Mouse (Mus musculus) CH12.LX (cell line): ENCODE data around the gene Actn2. TPM values are rescaled to one million over a fixed set of nuclear protein-coding genes. Genes with fewer than 3 reads are reported as not detected.

Source experiments
- DNase-seq: peaks from one replicate; pipeline ENCODE4 v3.0.0-alpha.2; 2013; ENCODE audit errors: extremely low read depth
- H3K27ac ChIP-seq: 2 replicates; pipeline ENCODE4 v1.5.1; 2012; ENCODE audit warnings: low read depth, mild to moderate bottlenecking, control low read depth, moderate library complexity; ENCODE audit not compliant: insufficient read depth
- H3K27me3 ChIP-seq: replicated peaks from 2 replicates; pipeline ENCODE3; 2012; ENCODE audit warnings: inconsistent platforms
- H3K36me3 ChIP-seq, 2 experiments: replicated peaks in 1 of 2; 2 replicates each; pipeline versions ENCODE3 to v1.6.1; 2012; ENCODE audit warnings: inconsistent platforms in 1 of 2, low read length in 1 of 2, mild to moderate bottlenecking in 1 of 2, mixed read lengths in 1 of 2, moderate library complexity in 1 of 2; ENCODE audit not compliant: control insufficient read depth in 1 of 2, insufficient read depth in 1 of 2
- H3K4me1 ChIP-seq, 2 experiments: 2 replicates each; pipeline ENCODE4 v1.6.1; 2012; ENCODE audit warnings: inconsistent platforms in 1 of 2, moderate library complexity in 1 of 2; ENCODE audit not compliant: insufficient read depth in 2 of 2, control insufficient read depth in 1 of 2
- H3K4me2 ChIP-seq: 2 replicates; pipeline ENCODE4 v1.6.1; 2012; ENCODE audit warnings: low read depth, mild to moderate bottlenecking, control low read depth; ENCODE audit not compliant: poor library complexity, insufficient read depth, severe bottlenecking
- H3K4me3 ChIP-seq, 3 experiments: fragments of 150-350 bp in 1 of 3; sonication (generic) in 1 of 3; replicated peaks in 1 of 3; 2 replicates each; pipeline versions ENCODE3 to v1.5.1; 2011 to 2012; ENCODE audit warnings: low read depth in 2 of 3, low read length in 2 of 3, mild to moderate bottlenecking in 2 of 3, moderate library complexity in 2 of 3, control low read depth in 1 of 3, improper control_type of control experiment in 1 of 3, inconsistent platforms in 1 of 3, mixed read lengths in 1 of 3; ENCODE audit not compliant: poor library complexity in 1 of 3
- H3K79me2 ChIP-seq: replicated peaks from 2 replicates; pipeline ENCODE4 v1.6.1; 2012; ENCODE audit warnings: mild to moderate bottlenecking, moderate library complexity; ENCODE audit not compliant: control insufficient read depth, poor library complexity, insufficient read depth, severe bottlenecking; ENCODE audit errors: extremely low read depth
- H3K9ac ChIP-seq: 2 replicates; pipeline ENCODE4 v1.6.1; 2012; ENCODE audit warnings: low read depth, mild to moderate bottlenecking, control low read depth, moderate library complexity; ENCODE audit not compliant: insufficient read depth
- H3K9me3 ChIP-seq: replicated peaks from 2 replicates; pipeline ENCODE3; 2012; ENCODE audit warnings: low read length, inconsistent platforms, mixed read lengths
- BHLHE40 ChIP-seq: IDR thresholded peaks from 2 replicates; pipeline ENCODE4 v1.6.1; 2011; ENCODE audit warnings: mild to moderate bottlenecking, low read depth, low read length, improper control_type of control experiment
- CHD1 ChIP-seq: IDR thresholded peaks from 2 replicates; pipeline ENCODE4 v1.6.1; 2012; ENCODE audit warnings: low read depth, low read length, improper control_type of control experiment, inconsistent platforms
- CHD2 ChIP-seq: IDR thresholded peaks from 2 replicates; pipeline ENCODE4 v1.6.1; 2011; ENCODE audit warnings: low read length, improper control_type of control experiment
- E2F4 ChIP-seq: IDR thresholded peaks from 2 replicates; pipeline ENCODE4 v1.6.1; 2011; ENCODE audit warnings: low read depth, low read length, improper control_type of control experiment; ENCODE audit not compliant: insufficient replicate concordance
- ELF1 ChIP-seq: IDR thresholded peaks from 2 replicates; pipeline ENCODE4 v1.6.1; 2014; ENCODE audit warnings: low read depth, mild to moderate bottlenecking, inconsistent platforms, low read length, improper control_type of control experiment
- GABPA ChIP-seq: IDR thresholded peaks from 2 replicates; pipeline ENCODE4 v1.6.1; 2012; ENCODE audit warnings: low read depth, low read length, improper control_type of control experiment, inconsistent platforms; ENCODE audit not compliant: insufficient replicate concordance
- HCFC1 ChIP-seq: IDR thresholded peaks from 2 replicates; pipeline ENCODE4 v1.6.1; 2012; ENCODE audit warnings: low read depth, mild to moderate bottlenecking, inconsistent platforms, low read length, improper control_type of control experiment
- IRF4 ChIP-seq: IDR thresholded peaks from 2 replicates; pipeline ENCODE4 v1.6.1; 2014; ENCODE audit warnings: low read depth, mild to moderate bottlenecking, inconsistent platforms, low read length, improper control_type of control experiment
- JUN ChIP-seq: IDR thresholded peaks from 2 replicates; pipeline ENCODE4 v1.6.1; 2011; ENCODE audit warnings: low read depth, mild to moderate bottlenecking, low read length, improper control_type of control experiment, moderate library complexity; ENCODE audit not compliant: insufficient read depth
- KAT2A ChIP-seq: IDR thresholded peaks from 2 replicates; pipeline ENCODE4 v1.6.1; 2012; ENCODE audit warnings: low read length, improper control_type of control experiment, inconsistent platforms; ENCODE audit not compliant: insufficient replicate concordance
- MAX ChIP-seq: IDR thresholded peaks from 2 replicates; pipeline ENCODE4 v1.6.1; 2011; ENCODE audit warnings: low read length, improper control_type of control experiment
- NELFE ChIP-seq: IDR thresholded peaks from 2 replicates; pipeline ENCODE4 v1.6.1; 2011; ENCODE audit warnings: low read depth, low read length, improper control_type of control experiment
- NRF1 ChIP-seq: IDR thresholded peaks from 2 replicates; pipeline ENCODE4 v1.6.1; 2014; ENCODE audit warnings: low read depth, mild to moderate bottlenecking, inconsistent platforms, low read length, improper control_type of control experiment, moderate library complexity
- POLR2A ChIP-seq: IDR thresholded peaks from 2 replicates; pipeline ENCODE4 v1.6.1; 2011; ENCODE audit warnings: low read depth, mild to moderate bottlenecking, improper control_type of control experiment, low read length
- RAD21 ChIP-seq: IDR thresholded peaks from 2 replicates; pipeline ENCODE4 v1.6.1; 2011; ENCODE audit warnings: low read depth, mild to moderate bottlenecking, low read length, improper control_type of control experiment, moderate library complexity
- SMC3 ChIP-seq: IDR thresholded peaks from 2 replicates; pipeline ENCODE4 v1.6.1; 2011; ENCODE audit warnings: low read depth, low read length, improper control_type of control experiment
- TBP ChIP-seq: conservative IDR thresholded peaks from 2 replicates; pipeline ENCODE4 v1.6.1; 2011; ENCODE audit warnings: low read depth, low read length, improper control_type of control experiment
- ZC3H11A ChIP-seq: IDR thresholded peaks from 2 replicates; pipeline ENCODE4 v1.6.1; 2012; ENCODE audit warnings: low read depth, mild to moderate bottlenecking, inconsistent platforms, low read length, improper control_type of control experiment
- ZKSCAN1 ChIP-seq: IDR thresholded peaks from 2 replicates; pipeline ENCODE4 v1.6.1; 2012; ENCODE audit warnings: low read depth, inconsistent platforms, low read length, improper control_type of control experiment, borderline replicate concordance
- ZNF384 ChIP-seq: IDR thresholded peaks from 2 replicates; pipeline ENCODE4 v1.6.1; 2012; ENCODE audit warnings: low read depth, low read length, improper control_type of control experiment, inconsistent platforms
- dilution Hi-C: fragments of 300-500 bp; cut with MboI; formaldehyde crosslinking; loops from 2 replicates; pipeline ENCODE4 v1.14.3; 2020; ENCODE audit warnings: low sequenced_read_pairs; ENCODE audit not compliant: extremely low pct_unique_long_range_greater_than_20kb, extremely low pct_ligation_motif_present
- in situ Hi-C: fragments of 300-500 bp; cut with MboI; formaldehyde crosslinking; loops from 3 replicates; pipeline ENCODE4 v1.14.3; 2019; ENCODE audit warnings: low sequenced_read_pairs, low pct_ligation_motif_present, low pct_unique_long_range_greater_than_20kb, mixed read lengths
- polyA plus RNA-seq: library from polyadenylated mRNA; unstranded; fragments of >175 nt; gene quantifications from 2 replicates; pipeline ENCODE4 v1.2.1, GENCODE M21; 2012; ENCODE audit warnings: low read depth; ENCODE audit not compliant: insufficient read length
- total RNA-seq, 2 experiments: library from RNA; depleted of rRNA; stranded (reverse); fragments of 300-350 nt in 1 of 2; fragments of >200 nt in 1 of 2; gene quantifications; 2 replicates each; pipeline ENCODE4 v1.2.3; 2012 to 2014

The Actn2 gene
- total and polyA plus RNA-seq, 3 experiments, result not detected

- Histone ChIP-seq H3K27me3 (no peaks in the 10 kb centered on the region), H3K36me3 (no peaks in the 10 kb centered on the region), H3K9ac (no peak overlapping the region), H3K79me2 (no peaks in the 10 kb centered on the region), H3K4me2 (no peak overlapping the region), H3K4me3 (no peak overlapping the region), H3K27ac (no peak overlapping the region), H3K9me3 (no peaks in the 10 kb centered on the region), H3K4me1 (peaks cover 6 to 9% of the 10 kb centered on the region in 2 experiments; a peak in 3 of 4 replicates)
- TF ChIP-seq MAX (no peak), NRF1 (no peak), KAT2A (no peak), ZC3H11A (no peak), SMC3 (no peak), RAD21 (no peak), CHD2 (no peak), BHLHE40 (no peak), GABPA (no peak), ZNF384 (no peak), ZKSCAN1 (no peak), TBP (no peak), NELFE (no peak), CHD1 (no peak), JUN (no peak), POLR2A (no peak)
- DNase-seq, result no peak
- dilution Hi-C loops, result no loop called here
- in situ Hi-C loops, result no loop called here
These were observed 12.2 kb downstream of the Actn2 start for GRCm38 (mm10) chr13:12328392-12328791.

GRCm38 (mm10) chr13:12327577-12327976 lies 13.0 kb downstream of the Actn2 start:
- no peak overlapping the region for H3K4me2 ChIP-seq

More at GRCm38 (mm10) chr13:12327577-12327976, 13.0 kb downstream of the Actn2 start:
- Histone ChIP-seq H3K36me3 (no peaks in the 10 kb centered on the region), H3K79me2 (no peaks in the 10 kb centered on the region), H3K27me3 (no peaks in the 10 kb centered on the region), H3K9me3 (no peaks in the 10 kb centered on the region), H3K27ac (no peak overlapping the region), H3K4me3 (no peak overlapping the region), H3K9ac (no peak overlapping the region), H3K4me1 (peaks cover 0 to 4% of the 10 kb centered on the region in 2 experiments; a peak in 2 of 4 replicates)
- in situ Hi-C loops, result no loop called here
- no peak for TF ChIP-seq IRF4
- TF ChIP-seq HCFC1, result no peak
- TF ChIP-seq ZC3H11A, result no peak
- TF ChIP-seq E2F4, result no peak
- no peak for TF ChIP-seq ELF1
- DNase-seq, result no peak
- dilution Hi-C loops, result no loop called here
